Mouse (Mus musculus) brain, embryonic 14.5 days (tissue): Measurements from ENCODE around the gene Ctdspl.

ENCODE experiments used
- CTCF ChIP-seq: fragments of 200-500 bp; IDR thresholded peaks from 2 replicates; pipeline ENCODE4 v1.5.1; 2012; ENCODE audit warnings: inconsistent platforms, mild to moderate bottlenecking, moderate library complexity, borderline replicate concordance; ENCODE audit not compliant: insufficient read depth, insufficient read length; ENCODE audit errors: extremely low read depth
- POLR2A ChIP-seq: fragments of 200-500 bp; IDR thresholded peaks from 2 replicates; pipeline ENCODE4 v1.6.1; 2012; ENCODE audit warnings: mild to moderate bottlenecking, inconsistent platforms, borderline replicate concordance; ENCODE audit not compliant: poor library complexity, insufficient read depth, insufficient read length, severe bottlenecking; ENCODE audit errors: extremely low read depth

DNA sequence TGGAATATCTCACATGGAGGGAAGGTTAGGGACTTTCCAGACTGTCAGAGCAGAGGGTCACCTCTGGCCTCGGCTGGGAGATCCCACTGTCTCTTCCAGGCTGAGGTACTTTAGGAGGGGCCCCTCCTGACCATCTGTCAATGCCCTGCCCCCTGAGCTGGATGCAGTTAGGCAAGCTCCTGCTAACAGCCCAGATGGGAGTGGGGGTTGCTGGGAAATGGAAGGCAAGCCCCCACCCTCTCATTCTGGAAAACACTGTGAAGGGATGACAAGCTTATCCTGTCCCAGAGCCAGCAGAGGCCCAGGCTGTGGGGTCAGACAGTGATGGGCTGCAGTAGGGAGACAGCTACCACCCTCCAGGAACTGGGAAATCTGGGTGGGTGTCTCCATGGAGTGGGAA, 160.2 kb downstream of the Ctdspl start:
- TF ChIP-seq CTCF (no peak), POLR2A (no peak)
